Mouse (Mus musculus) adrenal gland, postnatal 14 days (tissue): Measurements from ENCODE around the gene Uxs1. TPM values are rescaled to one million over a fixed set of nuclear protein-coding genes. Genes with fewer than 3 reads are reported as not detected.

Source experiments
- DNase-seq: peaks from one replicate; pipeline ENCODE4 v3.0.0; 2021; ENCODE audit warnings: mixed read lengths
- long read RNA-seq, 2 experiments: library from polyadenylated mRNA; stranded (forward); transcript quantifications; one replicate each; pipeline ENCODE4 v2.0.0; 2021
- total RNA-seq: library from RNA; stranded (reverse); gene quantifications from 2 replicates; pipeline ENCODE4 v1.2.3, GENCODE M21; 2021

Gene Uxs1
- total RNA-seq, result 34.4 and 36.4 TPM in 2 replicates
- long read RNA-seq, experiment 1, full-length matches to known transcripts, result 19 of 33 reads
- long read RNA-seq, experiment 1, partial matches to known transcripts, result 2 of 33 reads
- long read RNA-seq, experiment 1, other reads (novel, unspliced or antisense), result 12 of 33 reads
- long read RNA-seq, experiment 2, full-length matches to known transcripts, result 21 of 28 reads
- long read RNA-seq, experiment 2, partial matches to known transcripts, result 0 of 28 reads
- long read RNA-seq, experiment 2, other reads (novel, unspliced or antisense), result 7 of 28 reads

DNA sequence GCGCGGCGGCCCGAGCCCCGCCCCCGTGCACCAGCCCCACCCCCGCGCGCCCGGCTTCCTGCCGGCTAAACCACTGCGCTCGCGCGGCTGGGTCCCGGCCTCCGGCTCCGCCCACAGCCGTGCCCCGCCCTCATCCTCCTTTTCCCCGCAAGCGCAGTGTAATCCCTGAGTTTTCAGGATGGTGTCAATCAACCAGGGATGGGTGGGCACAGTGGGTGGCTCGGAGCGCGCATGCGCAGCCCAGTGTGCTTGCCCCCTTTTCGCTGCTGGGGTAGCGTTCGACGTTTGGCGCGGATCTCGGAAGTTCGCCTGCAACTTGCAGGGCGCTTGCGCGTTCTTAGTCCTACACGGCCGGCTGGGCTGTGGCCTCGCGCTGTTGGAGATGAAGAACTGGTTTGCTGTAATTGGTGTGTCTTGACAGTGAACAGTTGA is at the start of gene Uxs1:
Gene Uxs1, minus strand, starts transcription at position 38 of the 432 bp plus-strand sequence.
- peak; percentile 99 for DNase-seq

GRCm38 (mm10) chr1:43877233-43877632 is 49.6 kb upstream of the Uxs1 start:
- DNase-seq, result no peak

GRCm38 (mm10) chr1:43871116-43871515 is 43.5 kb upstream of the Uxs1 start:
- DNase-seq, result no peak

DNA sequence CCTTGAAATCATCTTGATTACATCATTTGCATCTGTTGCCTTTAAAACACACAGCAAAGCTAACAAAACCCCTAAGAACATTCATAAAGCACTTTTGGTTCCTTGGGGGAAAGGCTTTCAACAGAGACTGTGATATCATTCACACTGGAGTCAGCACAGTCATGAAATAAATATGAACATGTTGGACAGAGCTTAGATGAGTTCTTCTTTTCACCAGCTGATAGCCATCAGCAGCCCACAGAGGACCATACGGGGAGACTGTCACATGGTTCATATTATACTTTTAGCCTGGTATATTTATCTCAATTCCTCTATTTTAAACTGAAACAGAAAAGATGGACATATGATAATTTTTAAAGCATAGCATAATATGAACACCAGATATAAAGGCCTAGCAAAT is 40.9 kb upstream of the Uxs1 start:
- DNase-seq, result no peak

DNA sequence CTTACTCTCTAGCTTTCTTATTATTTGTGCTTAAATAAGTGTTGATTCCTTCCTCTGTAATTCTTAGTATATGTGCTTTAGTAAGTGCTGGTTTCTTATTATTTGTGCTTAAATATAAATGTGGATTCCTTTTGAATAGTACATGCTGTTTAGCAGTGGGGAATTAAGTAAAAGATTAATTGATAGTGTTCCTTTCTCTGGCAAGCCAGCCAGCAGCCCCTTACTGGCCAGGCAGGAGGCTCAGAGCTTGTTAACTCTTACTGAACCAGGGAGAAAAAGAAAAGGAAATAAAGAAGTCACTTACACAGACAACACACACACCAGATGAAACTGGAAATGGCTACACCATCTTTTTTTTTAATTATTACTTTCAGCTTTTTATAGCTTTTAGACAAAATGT is 37.2 kb upstream of the Uxs1 start:
- DNase-seq, result no peak

- DNase-seq, result no peak
Observed at GRCm38 (mm10) chr1:43862614-43863013, 35.0 kb upstream of the Uxs1 start.

- DNase-seq, result no peak
Observed at GRCm38 (mm10) chr1:43858988-43859387, 31.4 kb upstream of the Uxs1 start.

DNA sequence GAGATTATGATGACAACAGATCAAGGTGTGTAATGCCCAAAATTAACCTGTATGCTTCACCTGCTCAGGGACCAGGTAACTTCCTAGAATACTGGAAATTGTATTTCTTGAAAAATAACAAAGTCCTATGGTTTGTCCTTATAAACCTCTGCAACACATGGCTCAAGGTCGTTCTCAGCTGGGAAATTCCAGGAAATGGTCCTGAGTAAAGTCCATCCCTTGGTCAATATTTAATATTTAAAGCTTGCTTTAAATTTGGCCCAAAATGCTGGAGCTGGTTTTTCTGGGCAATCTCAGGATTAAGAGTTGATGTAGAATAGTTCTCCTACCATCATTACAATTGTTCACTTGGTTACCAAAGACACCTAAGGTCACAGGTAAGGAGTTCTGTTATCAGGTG is 30.1 kb upstream of the Uxs1 start:
- no peak for DNase-seq

DNA sequence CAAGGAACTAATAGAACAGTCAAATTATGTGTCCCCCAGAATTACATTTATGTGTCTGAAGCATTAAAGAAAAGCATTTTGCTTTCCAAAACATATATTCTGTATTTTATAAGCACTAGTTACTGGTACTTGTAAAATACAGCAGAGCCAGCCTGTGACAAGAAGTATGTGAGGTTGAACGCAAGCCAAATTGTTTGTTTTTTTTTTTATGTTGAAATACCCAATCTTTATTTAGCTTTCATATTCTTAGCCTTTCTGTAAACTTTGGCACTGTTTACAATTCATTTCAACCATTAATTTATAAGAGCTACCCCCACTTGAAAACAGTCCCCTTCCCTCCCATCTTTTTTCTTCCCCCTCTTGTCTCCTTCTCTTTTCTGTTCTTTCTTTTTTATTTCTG is 28.0 kb upstream of the Uxs1 start:
- DNase-seq, result no peak

- DNase-seq, result no peak
Observed at GRCm38 (mm10) chr1:43843398-43843797, 15.8 kb upstream of the Uxs1 start.

GRCm38 (mm10) chr1:43837236-43837635 is 9.6 kb upstream of the Uxs1 start:
- no peak for DNase-seq

DNA sequence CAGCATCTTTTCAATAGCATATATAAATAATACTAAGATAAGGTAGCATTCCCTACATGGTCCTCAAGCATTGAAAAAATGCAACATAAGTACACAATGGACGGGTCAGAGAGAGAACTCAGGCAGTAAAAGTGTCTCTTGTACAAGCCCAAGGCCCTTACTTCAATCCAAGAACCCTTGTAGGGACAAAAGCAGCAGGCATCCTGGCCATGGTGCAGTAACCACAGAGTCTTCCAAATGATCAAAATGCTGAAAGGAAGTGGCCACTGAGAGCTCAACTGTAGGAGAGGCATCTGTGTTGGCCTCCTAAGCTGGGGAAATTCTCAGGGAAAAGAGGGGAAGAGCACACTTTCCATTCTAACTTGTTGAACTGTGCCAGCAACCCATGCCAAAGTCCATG is 2.5 kb upstream of the Uxs1 start:
- DNase-seq, result no peak

DNA sequence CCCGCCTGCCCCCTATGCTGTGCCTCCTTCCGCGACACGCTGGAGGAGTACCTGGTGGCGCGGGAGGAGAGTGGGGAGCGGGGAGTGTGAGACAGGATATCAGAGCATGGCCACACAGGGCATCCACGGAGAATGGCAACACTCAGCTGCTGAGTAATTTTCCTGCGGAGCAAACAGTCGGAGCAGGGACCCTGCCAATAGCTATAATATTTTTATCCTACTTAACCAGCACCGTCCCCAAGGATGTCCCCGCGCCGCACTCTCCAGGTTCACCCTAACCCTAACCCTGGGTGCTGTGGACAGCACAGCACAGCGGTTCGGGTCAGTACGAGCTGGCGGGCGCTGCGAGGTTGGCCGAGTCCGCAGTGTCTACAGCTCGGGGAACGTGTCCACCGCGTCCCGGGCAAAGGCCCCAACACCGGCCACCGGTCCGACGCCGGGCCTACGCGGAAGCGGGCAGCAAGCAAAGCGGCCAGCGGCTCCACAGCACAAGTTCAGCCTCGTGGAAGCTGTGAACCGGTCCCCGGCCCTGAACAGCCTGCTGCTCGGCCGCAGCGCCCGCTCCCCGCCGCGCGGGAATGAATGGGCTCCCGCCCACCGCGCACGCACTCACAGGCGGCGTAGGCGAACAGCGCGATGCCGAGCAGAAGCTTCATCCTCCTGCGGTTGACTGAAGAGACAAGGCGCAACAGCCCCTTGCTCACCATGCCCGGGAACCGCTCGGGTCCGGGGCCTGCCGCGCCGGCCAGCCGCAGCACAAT is 418 bp downstream of the Uxs1 start:
- DNase-seq, result peak; percentile 44

DNA sequence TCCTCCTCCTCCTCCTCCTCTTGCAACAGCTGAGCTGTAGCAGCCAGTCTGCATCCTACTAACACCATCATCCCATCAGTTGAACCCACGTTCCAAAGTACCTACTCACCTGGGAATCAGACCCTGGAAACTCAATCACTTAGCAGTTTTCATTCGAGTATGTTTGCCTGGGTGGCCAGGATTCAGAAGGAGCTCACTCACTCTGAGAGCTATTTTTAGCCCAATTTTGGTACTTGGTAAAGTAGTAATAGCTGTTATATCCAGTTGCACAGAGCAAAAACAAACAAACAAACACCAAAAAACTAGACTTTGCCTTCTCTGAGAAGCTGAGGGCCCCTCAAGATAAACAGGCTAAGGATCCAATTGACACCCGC is 985 bp downstream of the Uxs1 start:
- DNase-seq, result no peak

DNA sequence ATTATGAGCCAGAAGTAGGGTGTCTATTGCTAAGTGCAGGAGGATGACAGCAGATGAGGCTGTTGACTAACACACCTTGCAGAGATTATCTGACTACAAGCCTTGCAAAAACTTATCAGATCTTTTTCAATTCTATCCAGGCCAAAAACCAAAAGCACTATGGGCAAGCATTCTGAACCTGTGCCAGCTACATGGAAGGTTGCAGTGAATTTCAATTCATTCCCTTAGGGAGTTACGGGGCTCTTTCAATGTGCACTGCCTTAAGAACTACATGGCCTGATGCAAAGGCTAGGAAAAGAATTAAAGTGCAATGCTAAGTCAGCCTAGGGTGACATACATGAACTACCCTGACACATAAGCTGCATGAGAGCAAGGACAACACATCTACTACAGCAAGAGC is 4.2 kb downstream of the Uxs1 start:
- peak; percentile 54 for DNase-seq

DNA sequence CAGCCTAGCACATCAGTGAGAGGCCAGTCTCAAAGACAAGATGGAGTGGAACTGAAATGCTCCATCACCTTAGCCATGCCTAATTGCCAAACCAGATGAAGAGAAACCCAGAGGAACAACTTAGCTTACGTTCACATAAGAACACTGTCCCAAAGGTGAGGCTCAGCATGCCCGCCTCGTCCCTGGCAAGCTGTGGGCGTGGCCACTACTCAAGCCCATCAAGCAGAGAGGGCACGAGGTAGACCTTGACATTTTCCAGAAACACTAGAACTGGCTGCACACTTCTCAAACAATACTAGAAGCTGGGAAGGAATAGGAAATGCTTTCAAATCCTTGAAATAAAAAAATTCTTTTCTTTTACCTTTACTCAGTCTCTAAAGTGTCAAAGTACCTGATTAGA is 5.0 kb downstream of the Uxs1 start:
- peak; percentile 70 for DNase-seq

- no peak for DNase-seq
Observed at GRCm38 (mm10) chr1:43821804-43822203, 5.8 kb downstream of the Uxs1 start.

- no peak for DNase-seq
Observed at GRCm38 (mm10) chr1:43820571-43820970, 7.0 kb downstream of the Uxs1 start.

DNA sequence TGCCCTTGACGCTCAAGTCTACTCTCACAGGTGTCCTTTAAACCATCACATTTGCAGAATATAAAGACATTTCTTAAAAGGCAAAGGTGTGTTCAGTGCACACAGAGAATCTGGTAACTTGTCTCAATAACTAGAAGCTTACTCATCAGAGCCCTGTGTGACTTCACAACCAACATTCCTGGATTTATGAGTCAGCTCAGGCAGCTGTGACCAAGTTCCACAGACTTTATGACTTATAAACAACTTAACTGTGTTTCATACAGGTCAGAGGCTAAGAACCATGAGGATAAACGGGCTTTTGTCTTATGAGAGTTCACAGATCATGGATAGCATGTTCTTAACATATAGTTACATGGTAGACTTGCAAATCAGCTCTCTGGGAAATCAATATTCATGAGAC is 8.5 kb downstream of the Uxs1 start:
- peak; percentile 27 for DNase-seq

- no peak for DNase-seq
Observed at GRCm38 (mm10) chr1:43818356-43818755, 9.2 kb downstream of the Uxs1 start.

DNA sequence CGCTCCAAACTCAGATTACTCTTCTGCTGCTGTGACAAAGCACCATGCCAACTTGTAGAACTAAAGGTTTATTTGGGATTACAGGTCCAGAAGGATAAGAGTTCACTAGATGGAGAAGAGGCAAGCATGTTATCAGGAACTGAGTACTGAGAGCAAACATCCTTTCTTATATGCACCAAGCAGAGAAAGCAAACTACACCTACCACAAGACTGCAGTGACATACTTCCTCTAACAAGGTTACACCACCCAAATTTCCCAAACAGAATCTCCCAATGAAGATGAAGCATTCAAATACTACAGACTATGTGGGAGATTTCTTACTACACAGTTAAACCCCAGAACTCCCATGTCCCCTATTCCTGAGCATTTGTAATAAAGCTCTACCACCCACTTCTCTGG is 15.8 kb downstream of the Uxs1 start:
- no peak for DNase-seq

DNA sequence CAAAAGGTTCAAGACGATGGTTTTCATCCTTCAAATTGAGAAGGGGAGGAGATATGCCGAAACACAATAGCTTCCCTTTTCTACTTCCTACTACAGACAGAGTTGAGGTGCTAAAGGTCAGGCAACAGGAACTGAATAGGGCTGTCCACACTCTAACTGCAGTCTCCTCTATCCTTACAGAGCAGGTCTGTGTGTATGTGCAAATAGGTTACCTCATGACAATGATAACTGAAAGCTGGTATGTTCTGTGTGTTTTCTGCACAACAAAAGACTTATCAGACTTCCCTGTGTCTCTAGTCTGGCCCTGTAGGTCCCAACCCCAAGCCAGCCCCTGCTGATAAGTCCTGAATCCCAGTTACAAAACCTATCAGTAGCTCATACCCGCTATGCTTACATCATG is 16.5 kb downstream of the Uxs1 start:
- no peak for DNase-seq

DNA sequence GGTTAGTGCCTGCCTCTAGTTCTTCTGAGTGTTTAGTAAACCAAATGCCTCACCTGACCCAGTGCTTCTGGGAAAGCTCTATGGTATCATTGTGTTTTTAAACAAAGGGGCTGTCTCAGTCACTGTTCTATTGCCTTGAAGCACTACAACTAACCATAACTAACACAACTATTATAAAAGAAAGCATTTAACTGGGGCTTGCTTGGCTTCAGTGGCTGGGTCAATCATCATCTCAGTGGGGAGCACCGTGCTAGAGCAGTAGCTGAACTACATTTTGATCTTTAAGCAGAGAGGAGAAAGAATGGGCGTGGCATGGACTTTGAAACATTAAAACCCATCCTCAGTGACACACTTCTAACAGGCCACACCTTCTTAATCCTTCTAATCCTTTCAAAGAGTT is 18.2 kb downstream of the Uxs1 start:
- DNase-seq, result no peak

DNA sequence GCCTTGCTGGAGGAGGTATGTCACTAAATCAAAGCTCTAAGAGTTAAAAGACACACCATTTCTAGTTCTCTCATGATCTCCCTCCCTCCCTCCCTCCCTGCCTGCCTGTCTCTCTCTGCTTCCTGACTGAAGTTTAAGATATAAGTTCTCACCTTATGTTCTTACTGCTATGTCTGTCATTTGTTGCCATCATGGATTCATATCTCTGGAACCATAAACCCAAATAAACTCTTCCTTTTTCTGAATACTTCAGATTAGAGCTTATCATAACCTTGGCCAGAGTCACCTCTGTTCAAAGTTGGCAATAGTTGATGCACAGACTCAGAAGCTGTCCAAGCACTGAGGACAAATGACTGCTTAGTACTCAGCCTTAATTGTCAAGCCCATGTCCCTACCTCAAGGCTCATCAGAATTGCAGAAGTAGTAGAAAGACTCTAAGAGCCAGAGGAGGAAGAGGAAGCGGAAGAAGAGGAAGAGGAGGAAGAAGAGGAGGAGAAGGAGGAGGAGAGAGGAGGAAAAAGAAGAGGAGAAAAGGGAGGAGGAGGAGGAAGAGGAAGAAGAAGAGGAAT is 23.6 kb downstream of the Uxs1 start:
- no peak for DNase-seq
